Mouse (Mus musculus) cerebellum, postnatal 10 days (tissue): ENCODE results near the gene Blvrb.

ENCODE experiments used
- DNase-seq, 2 experiments: peaks; one replicate each; pipeline ENCODE4 v3.0.0; 2021; ENCODE audit warnings: mixed read lengths in 2 of 2

Blvrb gene

GRCm38 (mm10) chr7:27449256-27449862, 1.6 kb downstream of the Blvrb start:
- peak; percentile 88 to 93 for DNase-seq

GRCm38 (mm10) chr7:27451359-27451758, 3.6 kb downstream of the Blvrb start:
- DNase-seq, result no peak

GRCm38 (mm10) chr7:27452206-27452770, 4.5 kb downstream of the Blvrb start:
- no peak for DNase-seq

- no peak for DNase-seq
Observed at GRCm38 (mm10) chr7:27454461-27455121, 6.8 kb downstream of the Blvrb start.

- no peak for DNase-seq
Observed at GRCm38 (mm10) chr7:27455273-27455672, 7.5 kb downstream of the Blvrb start.

GRCm38 (mm10) chr7:27458614-27459013, 10.8 kb downstream of the Blvrb start:
- DNase-seq, result no peak

GRCm38 (mm10) chr7:27459640-27460039, 11.9 kb downstream of the Blvrb start:
- no peak for DNase-seq

- no peak for DNase-seq
Observed at GRCm38 (mm10) chr7:27460477-27460876, 12.7 kb downstream of the Blvrb start.

- peak; percentile 62 to 65 for DNase-seq
Observed at GRCm38 (mm10) chr7:27467648-27468047, 19.9 kb downstream of the Blvrb start.

GRCm38 (mm10) chr7:27471390-27472120, 23.8 kb downstream of the Blvrb start:
- no peak for DNase-seq

- peak in 1 of 2 experiments; percentile 40 for DNase-seq
Observed at GRCm38 (mm10) chr7:27472596-27472995, 24.8 kb downstream of the Blvrb start.

GRCm38 (mm10) chr7:27473156-27473834, 25.5 kb downstream of the Blvrb start, which contains the start of gene Sertad3:
TSS of gene Sertad3 (plus strand) at chr7:27473768.
- peak; percentile 100 for DNase-seq

- no peak for DNase-seq
Observed at GRCm38 (mm10) chr7:27473835-27474489, 26.2 kb downstream of the Blvrb start.

GRCm38 (mm10) chr7:27474490-27474954, 26.7 kb downstream of the Blvrb start:
- DNase-seq, result peak; percentile 99

- DNase-seq, result no peak
Observed at GRCm38 (mm10) chr7:27475596-27475995, 27.8 kb downstream of the Blvrb start.

- no peak for DNase-seq
Observed at GRCm38 (mm10) chr7:27476098-27476635, 28.4 kb downstream of the Blvrb start.

GRCm38 (mm10) chr7:27478561-27478960, 30.8 kb downstream of the Blvrb start:
- no peak for DNase-seq

GRCm38 (mm10) chr7:27479750-27480149, 32.0 kb downstream of the Blvrb start:
- DNase-seq, result no peak

GRCm38 (mm10) chr7:27480506-27480905, 32.7 kb downstream of the Blvrb start:
- no peak for DNase-seq

- no peak for DNase-seq
Observed at GRCm38 (mm10) chr7:27480927-27481626, 33.3 kb downstream of the Blvrb start.

- peak; percentile 78 to 86 for DNase-seq
Observed at GRCm38 (mm10) chr7:27481627-27481969, 33.8 kb downstream of the Blvrb start.
